Mouse (Mus musculus) forebrain, embryonic 11.5 days (tissue): Measurements from ENCODE around the gene Pard3. TPM values are rescaled to one million over a fixed set of nuclear protein-coding genes. Genes with fewer than 3 reads are reported as not detected.
A peak's percentile ranks its signal among the peaks of the same experiment; 100 is the strongest.

Experiments used
- ATAC-seq: fragments of 200-750 bp; cut with Nextera tagmentation; replicated peaks from 2 replicates; pipeline ENCODE4 v1.8.0; 2017; ENCODE audit warnings: moderate TSS enrichment; ENCODE audit not compliant: low FRiP score
- DNase-seq: peaks from one replicate; pipeline ENCODE4 v3.0.0-alpha.2; 2017; ENCODE audit warnings: low spot score
- H3K27ac ChIP-seq: fragments of 300-500 bp; sonication (generic); 2 replicates; pipeline ENCODE4 v1.5.1; 2014; ENCODE audit warnings: low read depth, low read length
- H3K27me3 ChIP-seq: fragments of 300-500 bp; sonication (generic); 2 replicates; pipeline ENCODE4 v1.6.1; 2014; ENCODE audit warnings: mild to moderate bottlenecking, low read length, mixed read lengths; ENCODE audit not compliant: control insufficient read depth, insufficient read depth
- H3K36me3 ChIP-seq: fragments of 300-500 bp; sonication (generic); 2 replicates; pipeline ENCODE4 v1.6.1; 2014; ENCODE audit warnings: mild to moderate bottlenecking, low read length, moderate library complexity, mixed read lengths; ENCODE audit not compliant: control insufficient read depth, insufficient read depth
- H3K4me1 ChIP-seq: fragments of 300-500 bp; sonication (generic); replicated peaks from 2 replicates; pipeline ENCODE4 v1.6.1; 2014; ENCODE audit warnings: low read length, mixed read lengths; ENCODE audit not compliant: control insufficient read depth, insufficient read depth
- H3K4me2 ChIP-seq: fragments of 300-500 bp; sonication (generic); 2 replicates; pipeline ENCODE4 v1.6.1; 2014; ENCODE audit warnings: low read depth, mild to moderate bottlenecking, low read length, moderate library complexity, mixed read lengths; ENCODE audit not compliant: severe bottlenecking
- H3K4me3 ChIP-seq: fragments of 300-500 bp; sonication (generic); 2 replicates; pipeline ENCODE4 v1.5.1; 2014; ENCODE audit warnings: low read depth, low read length
- H3K9ac ChIP-seq: fragments of 300-500 bp; sonication (generic); 2 replicates; pipeline ENCODE4 v1.6.1; 2014; ENCODE audit warnings: low read length
- H3K9me3 ChIP-seq: fragments of 300-500 bp; sonication (generic); 2 replicates; pipeline ENCODE4 v1.6.1; 2016; ENCODE audit warnings: low read length, mixed read lengths; ENCODE audit not compliant: control insufficient read depth
- WGBS: fragments of 180-500 bp; shearing (Covaris S2); extraction: QIAGEN DNeasy Blood & Tissue Kit; methylation state at CpG from one replicate; pipeline ENCODE4 v1.1.7; 2014; 5-methylcytosine and 5-hydroxymethylcytosine counted together
- polyA plus RNA-seq: library from polyadenylated mRNA; unstranded; fragments of >200 nt; fragmentation: Nextera tagmentation; extraction: Ambion mirVana; gene quantifications from 2 replicates; pipeline ENCODE4 v1.2.1, GENCODE M21; 2014

Gene Pard3
- polyA plus RNA-seq, 1 experiment from 2014 or later, result 39.8 TPM

- H3K27ac ChIP-seq, result peak overlapping the region; percentile 7; the same call in 1 of the 2 replicates
Observed at GRCm38 (mm10) chr8:127452364-127452763, 388.7 kb downstream of the Pard3 start.

DNA sequence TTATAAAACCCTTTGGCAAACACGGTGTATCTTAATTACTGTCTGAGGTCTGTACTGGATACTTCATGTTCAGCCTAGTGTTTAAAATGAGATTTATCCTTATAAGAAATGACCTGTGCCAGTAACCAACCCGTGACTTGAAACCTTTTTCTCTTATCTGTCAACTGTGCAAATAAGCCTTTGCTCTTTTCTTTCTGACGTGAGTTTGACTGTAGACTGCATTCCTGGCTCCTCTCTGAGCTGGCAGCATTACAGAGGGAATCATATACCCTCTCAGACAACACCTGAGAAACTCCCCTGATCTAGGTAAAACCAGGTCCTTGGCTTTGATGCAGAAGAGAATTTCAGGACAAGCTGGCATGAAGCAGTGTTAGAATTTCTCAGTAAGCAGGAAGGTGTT is 394.2 kb downstream of the Pard3 start:
- no peak overlapping the region for H3K4me2 ChIP-seq
- no peak for DNase-seq
- H3K4me1 ChIP-seq, result no peaks in the 10 kb centered on the region
- no peaks in the 10 kb centered on the region for H3K36me3 ChIP-seq
- no peak overlapping the region for H3K27ac ChIP-seq
- H3K27me3 ChIP-seq, result no peaks in the 10 kb centered on the region
- H3K4me3 ChIP-seq, result no peak overlapping the region
- ATAC-seq, result no peak
- H3K9me3 ChIP-seq, result no peaks in the 10 kb centered on the region
- no peak overlapping the region for H3K9ac ChIP-seq
- WGBS, result 70% methylated on average over 3 of the region's 3 CpGs

More at GRCm38 (mm10) chr8:127452364-127452763, 388.7 kb downstream of the Pard3 start:
- WGBS, result 80% methylated on average over 6 of the region's 6 CpGs
- DNase-seq (no peak), ATAC-seq (no peak)
- Histone ChIP-seq H3K9ac (no peak overlapping the region), H3K27me3 (no peaks in the 10 kb centered on the region), H3K4me1 (no peaks in the 10 kb centered on the region), H3K9me3 (no peaks in the 10 kb centered on the region), H3K4me2 (no peak overlapping the region), H3K4me3 (no peak overlapping the region), H3K36me3 (no peaks in the 10 kb centered on the region)

- Histone ChIP-seq H3K4me3 (no peak overlapping the region), H3K36me3 (no peaks in the 10 kb centered on the region), H3K9ac (no peak overlapping the region), H3K27ac (no peak overlapping the region), H3K4me1 (no peaks in the 10 kb centered on the region), H3K9me3 (no peaks in the 10 kb centered on the region), H3K27me3 (no peaks in the 10 kb centered on the region), H3K4me2 (no peak overlapping the region)
- 86% methylated on average over 3 of the region's 3 CpGs for WGBS
- DNase-seq (no peak), ATAC-seq (no peak)
Observed at GRCm38 (mm10) chr8:127461173-127461572, 397.5 kb downstream of the Pard3 start.

GRCm38 (mm10) chr8:127462378-127462935 is 398.8 kb downstream of the Pard3 start:
- Histone ChIP-seq H3K36me3 (no peaks in the 10 kb centered on the region), H3K4me3 (no peak overlapping the region), H3K27ac (no peak overlapping the region), H3K9me3 (no peaks in the 10 kb centered on the region), H3K9ac (no peak overlapping the region), H3K27me3 (no peaks in the 10 kb centered on the region), H3K4me1 (no peaks in the 10 kb centered on the region), H3K4me2 (no peak overlapping the region)
- ATAC-seq, result no peak
- DNase-seq, result no peak
- WGBS, result 96% methylated on average over 2 of the region's 2 CpGs

GRCm38 (mm10) chr8:127464300-127464699 is 400.6 kb downstream of the Pard3 start:
- H3K27me3 ChIP-seq, result no peaks in the 10 kb centered on the region
- ATAC-seq, result no peak
- no peaks in the 10 kb centered on the region for H3K36me3 ChIP-seq
- no peak overlapping the region for H3K27ac ChIP-seq
- no peak overlapping the region for H3K4me2 ChIP-seq
- 88% methylated on average over 1 of the region's 1 CpGs for WGBS
- DNase-seq, result no peak
- H3K9me3 ChIP-seq, result no peaks in the 10 kb centered on the region
- H3K4me3 ChIP-seq, result no peak overlapping the region
- H3K4me1 ChIP-seq, result no peaks in the 10 kb centered on the region
- H3K9ac ChIP-seq, result no peak overlapping the region

GRCm38 (mm10) chr8:127472204-127472603 is 408.5 kb downstream of the Pard3 start:
- no peaks in the 10 kb centered on the region for H3K27me3 ChIP-seq
- H3K4me2 ChIP-seq, result no peak overlapping the region
- WGBS, result 80% methylated on average over 2 of the region's 2 CpGs
- DNase-seq (no peak), ATAC-seq (no peak)
- no peak overlapping the region for H3K9ac ChIP-seq
- no peaks in the 10 kb centered on the region for H3K9me3 ChIP-seq
- H3K36me3 ChIP-seq, result no peaks in the 10 kb centered on the region; the same call in 1 of the 2 replicates
- H3K4me1 ChIP-seq, result no peaks in the 10 kb centered on the region
- no peak overlapping the region for H3K4me3 ChIP-seq
- no peak overlapping the region for H3K27ac ChIP-seq

DNA sequence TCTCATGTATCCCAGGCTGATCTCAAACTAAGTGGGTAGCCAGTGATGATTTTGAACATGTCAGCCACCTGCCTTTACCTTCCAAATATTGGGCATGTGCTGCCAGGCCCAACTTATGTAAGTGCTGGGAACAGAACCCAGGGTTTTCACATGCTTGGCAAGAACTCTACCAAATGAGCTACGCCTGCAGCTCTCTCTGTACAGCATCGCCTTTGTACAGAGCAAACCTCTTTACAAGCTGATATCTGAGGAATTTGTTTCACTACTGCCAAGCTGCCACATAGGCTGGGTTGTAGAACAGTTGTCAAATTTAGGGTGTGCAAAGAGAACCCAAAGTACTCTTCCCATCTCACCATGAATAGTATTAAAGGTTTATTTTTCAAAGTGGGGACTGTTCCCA is 416.3 kb downstream of the Pard3 start:
- Histone ChIP-seq H3K9me3 (no peaks in the 10 kb centered on the region), H3K4me2 (no peak overlapping the region), H3K27me3 (no peaks in the 10 kb centered on the region), H3K9ac (no peak overlapping the region), H3K4me1 (no peaks in the 10 kb centered on the region), H3K27ac (no peak overlapping the region), H3K4me3 (no peak overlapping the region), H3K36me3 (no peaks in the 10 kb centered on the region)
- WGBS, result 93% methylated on average over 2 of the region's 2 CpGs
- no peak for DNase-seq
- no peak for ATAC-seq

- ATAC-seq, result no peak
- WGBS, result 83% methylated on average over 5 of the region's 5 CpGs
- Histone ChIP-seq H3K4me3 (no peak overlapping the region), H3K36me3 (no peaks in the 10 kb centered on the region), H3K4me2 (no peak overlapping the region), H3K27ac (no peak overlapping the region), H3K27me3 (no peaks in the 10 kb centered on the region), H3K9me3 (no peaks in the 10 kb centered on the region), H3K9ac (no peak overlapping the region), H3K4me1 (no peaks in the 10 kb centered on the region)
- DNase-seq, result no peak
Observed at GRCm38 (mm10) chr8:127485618-127486017, 421.9 kb downstream of the Pard3 start.

DNA sequence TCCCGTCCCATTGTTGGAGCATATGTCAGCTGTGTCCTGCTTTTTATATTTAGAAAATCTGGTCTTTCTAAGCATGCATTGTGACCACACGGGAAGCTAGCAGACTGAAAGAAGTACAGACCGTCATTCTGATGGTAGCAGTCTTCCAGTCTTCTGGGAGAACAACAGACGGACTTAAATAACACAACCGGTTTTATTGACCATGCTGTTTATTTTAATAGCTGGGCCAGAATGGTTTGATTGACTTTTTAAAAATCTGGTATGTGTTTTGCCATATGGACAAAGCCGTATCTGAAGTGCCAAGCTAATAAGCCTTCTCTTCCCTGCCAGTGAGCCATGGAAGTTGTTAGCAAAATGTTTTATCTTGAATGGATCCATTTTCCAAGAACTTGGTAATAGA is 428.3 kb downstream of the Pard3 start:
- H3K27ac ChIP-seq, result no peak overlapping the region
- 70% methylated on average over 6 of the region's 6 CpGs for WGBS
- DNase-seq, result no peak

More for the DNA sequence above, 428.3 kb downstream of the Pard3 start:
- H3K4me2 ChIP-seq, result no peak overlapping the region
- no peak overlapping the region for H3K9ac ChIP-seq
- no peak overlapping the region for H3K4me3 ChIP-seq
- H3K4me1 ChIP-seq, result no peaks in the 10 kb centered on the region
- no peaks in the 10 kb centered on the region for H3K36me3 ChIP-seq
- no peaks in the 10 kb centered on the region for H3K27me3 ChIP-seq
- no peaks in the 10 kb centered on the region for H3K9me3 ChIP-seq
- ATAC-seq, result no peak
